Mouse (Mus musculus): ENCODE data around the gene Tnip2.
A peak's percentile ranks its signal among the peaks of the same experiment; 100 is the strongest.

Gene Tnip2

DNA sequence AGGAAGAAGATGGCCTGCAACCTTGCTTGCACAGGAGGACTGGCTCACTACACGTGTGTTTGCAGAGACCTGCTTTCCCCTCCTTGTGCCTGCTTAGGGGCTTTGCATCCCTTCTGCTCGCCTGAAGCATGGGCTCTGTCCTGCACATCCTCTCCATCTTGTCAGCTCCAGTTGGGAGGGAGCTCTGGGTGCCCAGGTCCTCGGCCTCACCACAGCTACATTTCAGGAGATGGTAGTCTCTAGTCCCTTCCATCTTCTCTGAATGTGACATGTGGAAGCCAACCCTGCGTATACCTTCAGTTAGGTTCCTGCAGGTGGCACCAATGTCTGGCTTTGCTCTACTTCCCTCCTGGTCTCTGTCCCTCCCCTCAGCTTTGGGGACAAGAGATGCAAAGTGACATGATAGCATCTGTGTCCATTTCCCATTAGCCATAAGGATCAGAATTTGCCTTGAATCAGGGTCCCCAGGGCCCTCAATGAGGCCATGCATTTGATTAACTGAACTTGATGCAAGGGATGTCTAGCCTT lies 10.2 kb upstream of the Tnip2 start:
- no peak for DNase-seq (ENCODE audit: low spot score)

DNA sequence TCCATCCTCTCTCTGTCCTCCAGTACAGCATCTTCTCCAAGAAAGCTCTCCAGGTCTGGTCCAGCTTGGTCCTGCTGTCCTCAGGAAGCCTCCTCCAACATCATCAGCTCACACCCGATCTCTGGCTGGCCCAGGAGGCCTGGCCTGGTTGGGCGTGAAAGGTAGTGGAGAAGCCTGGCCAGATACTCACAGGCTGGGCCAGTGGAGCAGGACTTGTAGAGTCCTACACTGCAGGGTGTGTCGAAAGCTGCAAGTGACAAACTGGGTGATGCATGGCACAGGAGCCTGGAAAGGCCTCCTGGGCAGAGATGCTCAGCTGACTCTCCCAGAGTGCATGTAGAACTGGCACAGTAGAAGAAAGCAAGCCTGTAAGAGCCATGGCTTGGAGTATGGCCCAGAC lies 7.5 kb upstream of the Tnip2 start:
- no peak for DNase-seq (ENCODE audit: low spot score)

DNA sequence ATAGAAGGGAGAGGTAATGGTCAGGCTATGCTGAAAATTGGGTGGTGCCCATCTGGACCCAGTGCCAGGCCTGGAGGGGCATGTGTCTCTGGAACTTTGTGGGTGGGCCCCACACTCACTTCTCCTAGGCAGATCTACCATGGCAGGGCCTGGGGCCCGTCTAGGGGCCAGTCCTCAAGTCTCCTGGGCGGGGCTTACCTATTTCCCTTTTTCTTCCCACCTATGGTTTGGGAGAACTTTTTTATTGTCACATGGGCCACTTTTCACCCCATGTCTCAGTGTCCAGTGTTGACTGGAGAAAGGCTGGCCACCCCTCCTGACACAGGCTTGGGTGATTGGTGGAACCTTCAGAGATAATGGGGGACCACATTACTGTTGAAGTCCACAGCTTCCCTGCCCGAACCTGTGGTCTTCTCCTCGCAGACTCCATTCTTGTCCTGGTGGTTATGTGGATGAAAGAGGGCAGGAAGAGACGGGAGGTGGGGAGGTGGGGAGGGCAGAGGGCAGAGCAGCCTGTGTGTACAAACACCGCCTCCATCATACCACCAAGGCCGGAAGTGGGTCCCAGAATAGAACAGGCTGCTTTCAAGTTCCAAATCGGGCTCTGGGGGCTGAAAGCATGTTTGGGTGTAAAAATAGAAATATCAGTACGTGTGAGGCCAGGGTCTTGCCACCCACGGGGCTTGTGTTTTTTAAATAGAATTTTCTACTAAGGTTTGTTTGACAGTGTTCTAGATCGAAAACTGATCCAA lies 6.8 kb upstream of the Tnip2 start:
- no peak for DNase-seq (ENCODE audit: low spot score)

DNA sequence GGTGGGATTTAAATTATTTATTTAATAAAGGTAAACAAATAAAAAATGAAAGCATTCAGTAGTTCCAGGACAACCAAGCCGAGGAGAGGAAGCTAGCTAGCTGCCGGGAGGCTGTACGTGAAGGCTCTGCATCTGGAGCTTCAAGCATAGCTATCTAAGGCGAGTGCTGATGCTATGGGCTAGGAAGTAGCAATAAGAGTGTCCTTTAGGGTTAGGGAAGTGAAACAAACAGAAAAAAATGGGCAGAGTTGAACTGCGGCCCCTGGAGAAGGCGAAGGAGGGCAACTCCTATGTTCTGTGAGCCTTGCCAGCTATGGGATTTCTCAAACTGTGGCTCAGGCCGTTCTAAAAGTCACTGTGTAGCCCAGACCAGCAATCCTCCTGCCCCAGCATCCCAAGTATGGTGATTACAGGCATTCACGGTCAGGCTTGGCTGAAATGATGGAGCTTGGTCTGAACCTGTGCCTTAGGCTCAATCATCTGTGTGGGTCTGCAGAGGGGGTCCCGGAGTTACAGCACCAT lies 5.7 kb upstream of the Tnip2 start:
- no peak for DNase-seq (ENCODE audit: low spot score)

DNA sequence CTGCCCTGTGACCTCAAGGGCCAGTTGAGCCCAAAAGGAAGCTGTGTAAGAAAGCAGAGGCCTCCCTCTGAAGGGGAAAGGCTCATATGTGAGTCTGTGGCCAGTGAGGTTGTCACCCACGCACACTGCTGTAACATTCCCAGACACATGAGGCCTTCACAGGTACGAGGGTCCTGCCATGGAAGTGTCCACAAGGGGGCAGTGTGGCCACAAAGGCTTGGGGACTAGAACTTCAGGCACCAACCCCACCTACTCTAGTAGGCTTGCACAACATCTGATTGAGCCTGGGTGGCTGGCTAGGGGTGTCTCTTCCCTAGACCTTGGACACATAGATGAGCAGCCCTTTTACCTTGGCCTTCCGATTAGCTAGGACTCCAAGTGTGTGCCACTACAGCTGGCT lies 4.1 kb upstream of the Tnip2 start:
- peak; percentile 89 for DNase-seq (ENCODE audit: low spot score)

DNA sequence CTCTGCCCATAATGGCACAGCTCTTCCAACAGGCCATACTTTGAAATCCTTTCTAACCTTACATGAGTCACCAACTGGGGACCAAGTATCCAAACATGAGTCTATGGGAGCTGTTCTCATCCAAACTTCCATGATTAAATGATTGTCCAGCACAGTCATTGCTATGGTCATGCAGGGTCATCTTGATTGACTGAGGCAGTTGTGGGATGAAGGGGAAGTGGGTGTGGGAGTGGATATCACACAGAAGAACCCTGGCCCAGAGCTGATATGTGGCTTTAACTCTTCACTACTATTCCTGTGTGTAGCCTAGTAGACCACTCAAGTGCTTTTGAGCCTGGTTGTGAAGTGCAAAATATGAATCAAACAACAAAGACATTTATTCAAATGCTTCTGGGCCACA lies 1.3 kb upstream of the Tnip2 start:
- no peak for DNase-seq (ENCODE audit: low spot score)

DNA sequence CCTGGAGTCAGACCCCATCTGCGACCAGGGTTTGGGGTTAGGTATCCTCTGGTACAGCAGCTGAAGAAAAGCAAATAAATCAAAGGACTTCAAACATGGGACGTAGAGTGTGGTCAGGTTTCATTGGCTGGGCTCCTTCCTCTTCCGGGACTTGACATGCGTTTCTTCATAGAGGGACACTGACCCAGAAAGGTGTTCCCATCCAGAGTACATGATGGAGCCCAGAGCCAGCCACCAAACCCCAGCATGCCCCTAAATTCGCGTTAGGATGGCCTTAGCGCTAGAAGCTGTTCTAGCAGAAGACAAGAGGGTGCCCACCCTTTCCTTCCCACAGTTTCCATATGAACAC lies 401 bp upstream of the Tnip2 start:
- no peak for DNase-seq (ENCODE audit: low spot score)

DNA sequence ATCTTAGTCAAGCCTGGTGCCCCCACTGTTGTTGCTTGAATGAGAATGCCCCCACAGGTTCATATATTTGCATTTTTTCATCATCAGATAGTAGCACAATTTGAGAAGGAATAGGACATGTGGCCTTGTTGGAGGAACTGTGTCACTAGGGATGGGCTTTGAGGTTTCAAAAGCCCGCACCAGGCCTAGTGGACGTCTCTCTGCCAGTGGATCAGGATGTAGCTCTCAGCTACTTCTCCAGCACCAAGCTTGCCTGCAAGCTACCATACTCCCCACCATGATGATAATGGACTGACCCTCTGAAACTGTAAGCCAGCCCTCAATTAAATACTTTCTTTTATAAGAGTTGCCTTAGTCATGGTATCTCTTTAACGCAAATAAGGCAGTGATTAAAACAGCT lies 1.3 kb downstream of the Tnip2 start:
- no peak for DNase-seq (ENCODE audit: low spot score)

DNA sequence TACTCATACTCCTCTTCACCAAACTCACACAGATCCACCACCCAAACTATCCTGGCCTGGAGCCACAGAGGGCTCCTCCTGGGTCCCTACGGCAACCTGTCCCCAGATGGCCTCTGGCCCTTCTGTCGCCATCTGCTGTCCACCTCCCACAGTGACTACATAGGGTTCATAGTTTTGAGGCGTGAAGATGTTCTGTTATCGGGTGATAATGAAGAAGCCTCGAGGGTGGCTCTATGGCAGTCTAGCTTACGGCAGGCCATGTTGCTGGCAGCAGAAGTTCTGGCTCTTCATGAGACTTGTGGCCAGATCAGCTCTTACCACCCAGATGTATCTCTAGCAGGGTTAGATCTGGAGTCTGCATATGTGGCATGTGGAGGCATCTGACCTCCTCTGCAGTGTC lies 11.0 kb downstream of the Tnip2 start:
- no peak for DNase-seq (ENCODE audit: low spot score)

DNA sequence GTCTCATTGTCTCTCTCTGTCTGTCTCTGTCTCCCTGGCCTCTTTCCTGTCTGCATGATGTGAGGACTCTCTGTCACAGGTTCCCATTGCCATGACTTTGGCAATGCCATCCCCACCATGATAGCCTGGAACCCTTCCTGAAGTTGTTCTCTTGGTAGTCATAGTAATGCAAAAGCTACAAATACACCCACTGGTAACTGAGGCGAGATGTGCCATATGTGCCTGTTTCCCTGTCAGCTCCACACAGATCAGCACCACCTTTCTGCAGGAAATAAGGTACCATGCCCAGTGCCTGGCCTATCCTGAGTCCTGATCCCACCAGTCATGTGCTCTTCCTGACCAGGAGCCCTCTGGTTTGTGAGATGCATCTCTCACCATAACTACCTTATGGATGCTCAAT lies 11.4 kb downstream of the Tnip2 start:
- no peak for DNase-seq (ENCODE audit: low spot score)

DNA sequence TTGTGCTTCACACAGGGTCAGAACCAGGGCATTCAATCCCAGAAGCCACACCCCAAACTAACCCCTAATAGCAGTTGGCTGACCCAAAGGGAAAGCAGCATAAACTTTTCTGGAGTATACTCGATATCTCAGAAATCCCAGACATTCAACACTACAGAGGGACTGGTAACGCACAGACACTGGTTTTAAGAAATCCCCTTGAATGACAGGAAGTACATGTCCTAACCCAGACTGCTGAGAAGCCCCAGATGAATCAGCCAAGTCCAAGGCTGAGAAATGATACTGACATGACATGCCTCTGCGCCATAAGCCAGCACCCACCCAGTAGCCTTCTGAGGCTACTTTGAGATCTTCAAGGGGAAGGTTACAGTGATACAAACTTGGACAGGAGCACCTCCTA lies 12.2 kb downstream of the Tnip2 start:
- DNase-seq (ENCODE audit: low spot score) = no peak

DNA sequence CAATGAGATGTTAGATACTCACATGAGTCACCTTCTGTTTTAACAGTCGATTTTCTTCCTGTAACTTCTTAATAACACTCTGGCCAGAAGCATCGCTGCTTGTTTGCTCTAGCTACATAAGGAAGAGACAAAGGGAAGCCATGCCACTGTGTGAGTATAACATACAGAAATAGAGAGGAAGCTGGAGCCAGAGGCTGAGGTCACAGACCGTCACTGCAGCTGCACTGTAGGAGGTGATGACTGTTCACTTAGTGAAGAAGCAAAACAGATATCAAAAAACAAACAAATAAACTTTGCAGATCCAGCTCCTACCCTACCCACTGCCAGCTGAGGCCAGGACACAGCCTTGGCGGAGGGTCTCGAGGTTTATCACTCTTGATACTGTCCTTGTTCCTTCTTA lies 12.9 kb downstream of the Tnip2 start:
- no peak for DNase-seq (ENCODE audit: low spot score)

DNA sequence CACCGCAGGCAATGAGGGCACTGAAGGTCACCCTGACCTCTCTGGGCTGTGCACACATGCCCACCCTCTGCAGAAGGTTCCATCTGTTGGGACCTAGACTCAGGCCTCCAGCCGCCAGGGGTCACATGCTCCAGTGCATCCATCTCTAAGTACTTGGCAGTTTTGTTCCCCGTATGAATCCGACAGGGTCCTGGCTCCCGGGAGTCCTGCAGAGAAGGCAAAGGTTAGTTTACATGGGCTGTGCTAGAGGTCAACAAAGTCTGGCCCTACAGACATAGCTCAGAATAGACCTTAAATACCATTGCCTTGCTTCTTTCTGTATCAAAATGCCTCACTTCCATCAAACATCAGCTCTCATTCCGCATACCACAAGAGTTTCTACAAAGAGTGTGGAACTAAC lies 17.0 kb downstream of the Tnip2 start:
- DNase-seq (ENCODE audit: low spot score) = no peak

DNA sequence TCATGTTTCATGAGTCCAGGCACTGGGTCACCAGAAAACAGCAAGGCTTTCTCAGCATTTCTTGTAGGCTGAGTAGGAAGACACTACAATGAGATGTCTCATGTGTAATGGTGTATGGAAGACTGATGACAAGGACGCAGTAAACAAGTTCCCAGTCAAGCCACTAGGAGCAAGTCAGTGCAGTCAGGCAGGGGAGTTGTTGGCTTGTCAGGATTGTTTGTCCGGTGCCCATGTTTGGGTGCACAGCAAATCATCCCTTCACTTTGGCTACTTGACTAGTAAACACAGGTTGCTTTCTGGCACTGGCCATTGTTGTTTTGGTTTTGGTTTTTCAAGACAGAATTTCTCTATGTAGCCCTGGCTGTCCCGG lies 24.4 kb downstream of the Tnip2 start:
- no peak for DNase-seq (ENCODE audit: low spot score)

DNA sequence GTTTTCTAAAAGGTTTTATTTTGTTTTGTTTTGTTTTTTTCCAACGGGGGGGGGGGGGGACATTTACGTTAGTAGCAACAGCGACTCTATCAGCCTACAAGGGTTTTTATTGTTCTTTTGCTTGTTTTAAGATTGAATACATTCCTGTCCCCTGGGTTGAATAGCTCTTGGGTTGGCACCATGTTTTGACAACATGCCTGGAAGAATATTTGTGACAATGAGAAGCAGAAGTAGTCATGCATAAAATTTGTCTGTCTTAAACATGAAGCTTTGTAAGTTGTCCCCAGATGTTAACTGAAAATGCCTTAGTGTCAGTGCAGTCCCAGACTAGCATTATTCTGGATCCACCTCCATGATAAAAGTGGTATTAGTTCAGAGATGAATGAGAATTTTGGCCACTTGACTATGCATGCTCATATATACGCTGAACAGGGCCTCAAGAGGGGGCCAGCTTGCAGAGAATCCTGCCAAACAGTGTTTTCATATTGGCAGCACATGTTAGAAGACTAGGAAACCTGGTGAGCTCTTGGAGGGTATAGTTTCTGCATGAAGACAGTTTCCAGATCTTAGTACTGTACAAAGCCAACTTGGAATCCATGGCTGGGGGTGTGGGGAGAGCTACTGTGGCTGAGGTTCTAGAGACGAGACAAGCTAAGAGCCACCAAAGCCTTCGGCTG lies 24.9 kb downstream of the Tnip2 start:
- no peak for DNase-seq (ENCODE audit: low spot score)

DNA sequence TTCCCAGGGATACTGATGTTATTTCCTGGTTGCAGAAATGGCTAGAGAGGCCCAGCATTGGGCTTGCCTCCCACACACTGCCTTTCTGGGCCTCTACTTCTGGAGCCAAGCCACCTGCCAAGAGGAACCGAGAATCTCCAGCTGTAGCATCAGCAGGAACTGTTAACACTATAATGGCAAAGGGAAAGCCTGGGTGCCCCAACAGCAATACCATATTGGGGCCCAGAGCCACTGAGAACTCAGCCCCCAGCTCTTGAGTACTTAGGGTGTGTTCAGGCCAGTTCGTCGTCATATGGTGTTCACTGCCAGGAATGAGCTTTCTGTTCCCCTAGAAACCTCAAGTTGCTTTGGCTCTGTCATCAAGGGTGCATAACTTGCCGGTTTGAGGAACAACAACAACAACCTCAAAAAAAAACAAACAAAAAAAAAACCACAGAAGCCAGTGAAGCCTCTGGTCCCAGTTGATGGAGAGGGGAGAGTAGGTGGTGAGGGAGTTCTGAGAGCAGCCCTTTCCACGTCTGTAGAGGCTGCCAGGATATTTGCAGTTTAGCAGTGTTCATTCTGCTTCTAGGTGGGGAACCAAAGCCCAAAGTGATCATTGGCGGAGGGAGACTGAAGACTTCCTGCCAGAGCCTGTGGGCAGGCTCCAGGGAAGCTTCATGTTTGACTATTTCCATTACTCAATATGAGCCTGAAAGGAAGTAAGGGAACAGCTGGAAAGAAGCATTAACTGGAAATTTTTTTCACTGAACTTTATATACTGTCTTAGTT lies 26.3 kb downstream of the Tnip2 start:
- DNase-seq (ENCODE audit: low spot score) = peak; percentile 49

DNA sequence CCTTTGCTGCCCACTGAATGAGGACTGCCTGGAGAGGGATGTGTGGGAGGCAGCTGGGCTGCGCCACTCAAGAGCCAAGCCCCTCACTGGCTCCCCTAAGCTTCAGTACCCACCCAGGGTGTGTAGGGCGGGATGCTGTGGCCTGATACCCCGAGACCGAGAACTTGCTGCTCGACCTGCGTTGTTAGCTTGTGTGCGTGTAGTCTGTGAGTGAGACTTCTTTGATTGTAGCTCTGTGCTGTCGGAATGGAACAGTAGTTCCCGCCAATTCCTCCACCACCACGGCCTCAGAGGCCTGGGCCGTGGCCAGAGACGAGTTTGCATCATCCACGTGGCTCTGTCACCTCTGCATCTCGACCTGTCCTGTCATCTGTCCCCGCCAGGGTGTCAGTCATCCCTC lies 28.1 kb downstream of the Tnip2 start:
- DNase-seq (ENCODE audit: low spot score) = no peak

DNA sequence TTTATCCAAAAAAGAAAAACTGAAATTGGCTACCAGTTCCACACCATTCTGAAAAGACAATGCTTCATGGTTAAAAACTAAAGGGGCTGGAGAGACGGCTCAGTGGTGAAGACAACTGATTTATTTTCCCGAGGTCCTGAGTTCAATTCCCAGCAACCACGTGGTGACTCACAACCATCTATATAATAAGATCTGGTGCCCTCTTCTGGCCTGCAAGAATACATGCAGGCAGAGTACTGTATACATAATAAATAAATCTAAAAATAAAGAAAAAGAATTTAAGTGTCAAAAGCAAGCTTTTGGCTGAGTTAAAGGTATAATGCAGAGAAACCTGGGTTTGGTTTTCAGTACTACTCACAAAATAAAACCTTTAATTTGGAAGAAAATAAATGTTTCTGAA lies 32.9 kb downstream of the Tnip2 start:
- no peak for DNase-seq (ENCODE audit: low spot score)

DNA sequence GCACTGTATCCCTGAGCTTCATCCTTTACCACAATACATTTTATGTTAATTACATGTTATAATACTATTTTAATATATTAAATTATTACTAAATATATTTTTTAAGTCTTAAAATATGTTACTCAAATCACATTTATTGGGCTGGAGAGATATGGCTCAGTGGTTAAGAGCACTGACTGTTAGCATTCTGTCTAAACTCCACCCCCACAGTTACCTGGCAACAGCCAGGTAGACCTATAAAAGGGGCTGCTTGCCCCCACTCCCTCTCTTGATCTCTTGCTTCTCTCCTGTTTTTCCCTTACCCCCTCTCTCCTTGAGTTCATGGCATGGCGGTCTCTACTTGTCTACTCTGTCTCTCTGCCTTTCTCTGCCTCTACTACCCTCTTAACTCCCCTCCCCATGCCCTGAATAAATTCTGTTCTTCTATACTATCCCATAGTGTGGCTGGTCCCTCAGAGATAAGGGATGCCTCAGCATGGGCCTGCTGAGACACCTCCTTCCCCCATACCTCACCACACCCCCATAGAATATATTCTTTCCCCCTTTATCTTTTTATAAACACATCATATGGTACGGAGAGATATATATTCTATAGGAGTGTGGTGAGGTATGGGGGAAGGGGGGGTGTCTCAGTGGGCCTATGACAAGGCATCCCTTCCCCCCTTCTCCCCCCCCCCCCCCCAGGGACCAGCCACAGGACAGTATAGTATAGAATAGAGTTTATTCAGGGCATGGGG lies 45.6 kb downstream of the Tnip2 start:
- no peak for DNase-seq (ENCODE audit: low spot score)

DNA sequence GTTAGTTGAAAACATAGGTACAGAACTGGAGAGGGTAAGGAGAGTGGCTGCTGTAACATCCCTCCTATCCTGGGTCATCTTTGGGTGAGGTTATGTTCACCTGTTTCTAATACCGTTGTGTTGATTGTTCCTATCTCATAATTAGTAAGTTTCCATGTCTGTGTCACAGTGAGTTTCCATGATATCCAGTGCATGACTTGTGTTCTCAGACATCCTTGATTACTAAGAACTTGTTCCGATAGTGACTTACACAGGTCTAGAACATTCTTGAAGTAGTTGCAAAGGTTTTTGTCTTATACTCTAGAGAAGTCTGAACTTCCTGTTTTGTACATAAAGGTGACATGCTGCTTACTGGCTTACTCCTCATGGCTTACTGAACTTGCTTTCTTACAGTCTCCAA lies 47.1 kb downstream of the Tnip2 start:
- DNase-seq (ENCODE audit: low spot score) = no peak

DNA sequence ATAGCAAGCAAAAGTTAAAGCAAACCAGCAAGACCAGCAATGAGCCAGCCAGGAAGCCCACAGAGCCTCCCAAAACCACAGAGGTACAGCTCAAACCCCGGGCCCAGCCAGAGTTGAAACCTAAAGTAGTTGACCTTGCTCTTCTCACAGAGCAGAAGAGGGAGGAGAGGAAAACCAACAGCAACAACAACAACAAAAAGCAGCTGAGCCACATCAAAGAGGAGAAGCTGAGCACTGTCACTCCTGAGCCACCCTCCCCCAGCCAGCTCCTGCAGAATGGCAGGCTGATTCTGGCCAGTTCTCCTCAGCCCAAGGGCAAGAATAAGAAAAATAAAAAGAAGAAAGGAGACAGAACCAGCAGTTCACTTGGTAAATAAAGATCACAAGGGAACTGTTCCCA lies 47.7 kb downstream of the Tnip2 start:
- no peak for DNase-seq (ENCODE audit: low spot score)

DNA sequence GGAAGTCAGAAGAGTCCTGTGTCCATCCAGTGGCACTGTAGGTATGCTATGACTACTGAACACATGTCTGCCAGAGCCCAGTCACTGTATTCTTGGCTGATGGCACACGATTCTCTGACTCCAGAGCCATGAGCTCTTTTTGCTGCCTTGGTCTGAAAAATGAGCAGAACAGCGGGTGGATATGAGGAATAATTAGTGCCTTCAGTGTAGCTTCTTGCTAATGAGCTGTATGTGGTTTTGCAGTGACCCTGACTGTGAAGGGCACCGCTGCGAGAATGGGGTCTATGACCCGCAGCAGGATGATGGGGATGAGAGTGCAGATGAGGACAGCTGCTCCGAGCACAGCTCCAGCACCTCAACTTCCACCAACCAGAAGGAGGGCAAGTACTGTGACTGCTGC lies 52.0 kb downstream of the Tnip2 start:
- no peak for DNase-seq (ENCODE audit: low spot score)
